Mouse (Mus musculus) forebrain, postnatal 0 days (tissue): ENCODE data around the gene Rap1b. TPM values are rescaled to one million over a fixed set of nuclear protein-coding genes. Genes with fewer than 3 reads are reported as not detected.

Experiments
- ATAC-seq: fragments of 200-750 bp; cut with Nextera tagmentation; 2 replicates; pipeline ENCODE4 v1.8.0; 2017; ENCODE audit warnings: mild to moderate bottlenecking, moderate library complexity
- DNase-seq: peaks from one replicate; pipeline ENCODE4 v3.0.0-alpha.2; 2015
- H3K27ac ChIP-seq: fragments of 300-500 bp; sonication (generic); 2 replicates; pipeline ENCODE4 v1.5.1; 2014; ENCODE audit warnings: low read depth, mild to moderate bottlenecking, antibody characterized with exemption, low read length, moderate library complexity, mixed read lengths
- H3K27me3 ChIP-seq: fragments of 300-500 bp; sonication (generic); 2 replicates; pipeline ENCODE4 v1.6.1; 2014; ENCODE audit warnings: mild to moderate bottlenecking, low read length, mixed read lengths; ENCODE audit not compliant: insufficient read depth
- H3K36me3 ChIP-seq: fragments of 300-500 bp; sonication (generic); 2 replicates; pipeline ENCODE4 v1.6.1; 2014; ENCODE audit warnings: mild to moderate bottlenecking, moderate library complexity; ENCODE audit not compliant: insufficient read depth
- H3K4me1 ChIP-seq: fragments of 300-500 bp; sonication (generic); 2 replicates; pipeline ENCODE4 v1.6.1; 2014; ENCODE audit warnings: antibody characterized with exemption; ENCODE audit not compliant: insufficient read depth
- H3K4me2 ChIP-seq: fragments of 300-500 bp; sonication (generic); 2 replicates; pipeline ENCODE4 v1.6.1; 2014; ENCODE audit warnings: low read depth, mild to moderate bottlenecking, moderate library complexity
- H3K4me3 ChIP-seq: fragments of 300-500 bp; sonication (generic); 2 replicates; pipeline ENCODE4 v1.5.1; 2014; ENCODE audit warnings: low read depth, low read length, mixed read lengths
- H3K9ac ChIP-seq: fragments of 300-500 bp; sonication (generic); 2 replicates; pipeline ENCODE4 v1.6.1; 2014; ENCODE audit warnings: mild to moderate bottlenecking
- H3K9me3 ChIP-seq: fragments of 300-500 bp; sonication (generic); 2 replicates; pipeline ENCODE4 v1.6.1; 2016; ENCODE audit warnings: low read length
- CTCF ChIP-seq: sonication (generic); IDR thresholded peaks from 2 replicates; pipeline ENCODE4 v1.5.1; 2016; ENCODE audit warnings: antibody characterized with exemption, control low read depth, low read depth
- WGBS: fragments of 180-500 bp; shearing (Covaris S2); extraction: QIAGEN DNeasy Blood & Tissue Kit; methylation state at CpG from one replicate; pipeline ENCODE4 v1.1.7; 2014; 5-methylcytosine and 5-hydroxymethylcytosine counted together
- polyA plus RNA-seq: library from polyadenylated mRNA; unstranded; fragments of >200 nt; fragmentation: Nextera tagmentation; extraction: Ambion mirVana; gene quantifications from 2 replicates; pipeline ENCODE4 v1.2.1, GENCODE M21; 2015
- total RNA-seq: library from RNA; depleted of rRNA; stranded (reverse); fragments of >200 nt; gene quantifications from 2 replicates; pipeline ENCODE4 v1.2.3, GENCODE M21; 2014

Rap1b gene
- total and polyA plus RNA-seq, 2 experiments from 2014 or later, result 66.3 to 148 TPM

DNA sequence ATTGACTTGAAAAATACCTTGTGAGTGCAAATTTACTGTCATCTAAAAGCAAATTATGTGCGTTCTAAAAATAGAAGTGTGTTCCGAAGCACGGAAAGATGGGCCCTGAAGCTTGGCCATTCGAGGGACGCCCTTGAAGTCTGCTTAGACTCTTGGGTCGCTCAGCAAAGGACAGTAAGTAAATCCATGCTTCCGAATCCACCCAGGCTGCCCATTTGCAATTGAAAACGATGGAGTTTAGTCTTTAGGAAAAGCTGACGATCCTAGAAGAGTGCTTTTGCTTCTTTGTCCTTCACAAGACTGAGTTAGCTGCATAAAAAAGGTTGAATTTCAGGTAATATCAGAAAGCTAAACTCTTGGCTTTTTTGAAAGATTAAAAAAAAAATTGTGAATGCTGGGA is 39.9 kb downstream of the Rap1b start:
- H3K4me3 ChIP-seq, result no peak overlapping the region
- no peak overlapping the region for H3K4me2 ChIP-seq
- H3K4me1 ChIP-seq, result no peaks in the 10 kb centered on the region
- no peaks in the 10 kb centered on the region for H3K27me3 ChIP-seq
- ATAC-seq (no peak), DNase-seq (no peak)
- no peaks in the 10 kb centered on the region for H3K9me3 ChIP-seq
- no peak overlapping the region for H3K9ac ChIP-seq
- WGBS, result 51% methylated on average over 9 of the region's 9 CpGs
- no peaks in the 10 kb centered on the region for H3K36me3 ChIP-seq
- H3K27ac ChIP-seq, result no peak overlapping the region
- no peak for TF ChIP-seq CTCF

GRCm38 (mm10) chr10:117803870-117804850 is 41.7 kb downstream of the Rap1b start:
- WGBS, result 89% methylated on average over 31 of the region's 31 CpGs
- no peaks in the 10 kb centered on the region for H3K9me3 ChIP-seq
- H3K4me1 ChIP-seq, result no peaks in the 10 kb centered on the region
- no peak overlapping the region for H3K4me3 ChIP-seq
- no peak overlapping the region for H3K4me2 ChIP-seq
- H3K27ac ChIP-seq, result no peak overlapping the region
- no peaks in the 10 kb centered on the region for H3K27me3 ChIP-seq
- H3K36me3 ChIP-seq, result no peaks in the 10 kb centered on the region
- H3K9ac ChIP-seq, result no peak overlapping the region
- ATAC-seq (no peak), DNase-seq (no peak)
- no peak for TF ChIP-seq CTCF

DNA sequence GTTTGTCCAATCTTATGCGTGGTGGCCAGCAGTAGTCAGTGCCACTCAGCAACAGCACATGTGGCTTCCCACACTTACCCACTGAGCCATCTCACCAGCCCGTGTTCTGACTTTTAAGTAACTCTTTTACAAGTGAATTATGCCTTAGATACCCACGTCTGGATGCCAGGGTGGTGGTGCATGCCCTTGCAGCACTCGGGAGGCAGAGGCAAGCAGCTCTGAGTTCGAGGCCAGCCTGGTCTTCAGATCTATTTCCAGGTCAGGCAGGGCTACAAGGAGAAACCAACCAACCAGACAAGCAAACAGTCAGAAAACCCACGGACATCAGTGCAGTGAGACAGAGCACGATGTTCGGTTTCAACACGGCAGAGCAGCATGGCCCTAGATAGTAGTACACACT is 43.9 kb downstream of the Rap1b start:
- H3K9ac ChIP-seq, result no peak overlapping the region
- H3K27me3 ChIP-seq, result no peaks in the 10 kb centered on the region
- ATAC-seq (no peak), DNase-seq (no peak)
- H3K9me3 ChIP-seq, result no peaks in the 10 kb centered on the region
- no peaks in the 10 kb centered on the region for H3K4me1 ChIP-seq
- 93% methylated on average over 9 of the region's 9 CpGs for WGBS
- no peak overlapping the region for H3K4me3 ChIP-seq
- H3K27ac ChIP-seq, result no peak overlapping the region
- no peaks in the 10 kb centered on the region for H3K36me3 ChIP-seq
- H3K4me2 ChIP-seq, result no peak overlapping the region
- TF ChIP-seq CTCF, result no peak

DNA sequence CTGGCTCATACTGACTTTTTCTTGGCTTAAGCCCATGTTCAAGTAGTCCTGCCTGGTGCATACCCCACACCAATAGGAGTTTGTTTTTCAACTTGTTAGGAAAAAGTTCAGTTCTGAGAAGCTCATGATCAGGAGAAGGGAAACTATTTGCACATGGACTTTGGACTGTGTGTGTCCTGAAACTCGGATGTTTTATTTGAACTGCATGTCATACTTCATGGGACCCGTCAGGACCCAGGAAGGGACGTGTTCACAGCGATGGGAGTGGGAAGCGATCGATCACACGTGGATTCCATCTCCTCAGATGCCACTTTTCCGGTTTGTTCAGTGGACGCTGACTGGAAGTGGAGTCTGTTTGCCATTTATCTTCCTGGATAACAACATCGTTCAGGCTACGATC is 46.0 kb downstream of the Rap1b start:
- DNase-seq (no peak), ATAC-seq (no peak)
- Histone ChIP-seq H3K4me2 (no peak overlapping the region), H3K4me1 (no peaks in the 10 kb centered on the region), H3K27me3 (no peaks in the 10 kb centered on the region), H3K36me3 (no peaks in the 10 kb centered on the region), H3K9me3 (no peaks in the 10 kb centered on the region), H3K27ac (no peak overlapping the region), H3K9ac (no peak overlapping the region), H3K4me3 (no peak overlapping the region)
- 94% methylated on average over 11 of the region's 11 CpGs for WGBS
- TF ChIP-seq CTCF, result no peak

- H3K9me3 ChIP-seq, result no peaks in the 10 kb centered on the region
- H3K36me3 ChIP-seq, result no peaks in the 10 kb centered on the region
- TF ChIP-seq CTCF, result no peak
- no peaks in the 10 kb centered on the region for H3K27me3 ChIP-seq
- H3K4me3 ChIP-seq, result no peak overlapping the region
- WGBS, result 89% methylated on average over 6 of the region's 6 CpGs
- DNase-seq, result no peak
- H3K9ac ChIP-seq, result no peak overlapping the region
- ATAC-seq, result no peak
- H3K4me1 ChIP-seq, result no peaks in the 10 kb centered on the region
- H3K4me2 ChIP-seq, result no peak overlapping the region
- no peak overlapping the region for H3K27ac ChIP-seq
Observed at GRCm38 (mm10) chr10:117798436-117799035, 47.3 kb downstream of the Rap1b start.

DNA sequence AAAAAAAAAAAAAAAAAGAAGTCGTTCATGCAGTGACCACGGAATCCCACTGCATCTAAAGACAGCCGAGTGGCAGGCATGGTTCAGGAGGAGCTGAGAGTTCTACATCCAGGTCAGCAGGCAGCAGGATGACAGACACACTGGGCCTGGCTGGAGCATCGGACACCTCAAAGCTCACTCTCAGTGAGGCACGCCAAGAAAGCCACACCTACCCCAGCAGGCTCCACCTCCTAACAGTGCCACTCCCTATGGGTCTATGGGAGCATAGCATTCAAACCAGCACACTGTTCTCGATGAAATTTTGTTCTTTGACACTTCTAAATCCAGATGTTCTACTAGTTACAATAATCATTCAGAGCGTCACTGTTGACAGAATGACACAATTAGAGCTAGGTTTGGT is 48.2 kb downstream of the Rap1b start:
- WGBS, result 78% methylated on average over 7 of the region's 7 CpGs
- ATAC-seq, result no peak
- Histone ChIP-seq H3K4me1 (no peaks in the 10 kb centered on the region), H3K27me3 (no peaks in the 10 kb centered on the region), H3K9ac (no peak overlapping the region), H3K27ac (no peak overlapping the region), H3K9me3 (no peaks in the 10 kb centered on the region), H3K4me3 (no peak overlapping the region), H3K36me3 (no peaks in the 10 kb centered on the region), H3K4me2 (no peak overlapping the region)
- no peak for DNase-seq
- TF ChIP-seq CTCF, result no peak

GRCm38 (mm10) chr10:117797106-117797505 is 48.7 kb downstream of the Rap1b start:
- Histone ChIP-seq H3K4me1 (no peaks in the 10 kb centered on the region), H3K27ac (no peak overlapping the region), H3K9ac (no peak overlapping the region), H3K4me2 (no peak overlapping the region), H3K36me3 (no peaks in the 10 kb centered on the region), H3K4me3 (no peak overlapping the region), H3K9me3 (no peaks in the 10 kb centered on the region), H3K27me3 (no peaks in the 10 kb centered on the region)
- TF ChIP-seq CTCF, result no peak
- no peak for DNase-seq
- ATAC-seq, result no peak
- WGBS, result 93% methylated on average over 12 of the region's 12 CpGs
